Mouse (Mus musculus): Measurements from ENCODE around the gene Pdlim4. TPM values are rescaled to one million over a fixed set of nuclear protein-coding genes. Genes with fewer than 3 reads are reported as not detected.

Gene Pdlim4
- 10 to 100 TPM; 16.1 to 18.7 TPM for total RNA-seq (2021)
- 86.7 and 101 TPM in 2 replicates for polyA plus RNA-seq (2012; rRNA removed)
- long read RNA-seq, transcript Pdlim4-201 (7 exons, 1,182 nt), result major isoform, 14 of 14 reads
- long read RNA-seq, partial matches to known transcripts, result 0 of 14 reads
- long read RNA-seq, other reads (novel, unspliced or antisense), result 0 of 14 reads

DNA sequence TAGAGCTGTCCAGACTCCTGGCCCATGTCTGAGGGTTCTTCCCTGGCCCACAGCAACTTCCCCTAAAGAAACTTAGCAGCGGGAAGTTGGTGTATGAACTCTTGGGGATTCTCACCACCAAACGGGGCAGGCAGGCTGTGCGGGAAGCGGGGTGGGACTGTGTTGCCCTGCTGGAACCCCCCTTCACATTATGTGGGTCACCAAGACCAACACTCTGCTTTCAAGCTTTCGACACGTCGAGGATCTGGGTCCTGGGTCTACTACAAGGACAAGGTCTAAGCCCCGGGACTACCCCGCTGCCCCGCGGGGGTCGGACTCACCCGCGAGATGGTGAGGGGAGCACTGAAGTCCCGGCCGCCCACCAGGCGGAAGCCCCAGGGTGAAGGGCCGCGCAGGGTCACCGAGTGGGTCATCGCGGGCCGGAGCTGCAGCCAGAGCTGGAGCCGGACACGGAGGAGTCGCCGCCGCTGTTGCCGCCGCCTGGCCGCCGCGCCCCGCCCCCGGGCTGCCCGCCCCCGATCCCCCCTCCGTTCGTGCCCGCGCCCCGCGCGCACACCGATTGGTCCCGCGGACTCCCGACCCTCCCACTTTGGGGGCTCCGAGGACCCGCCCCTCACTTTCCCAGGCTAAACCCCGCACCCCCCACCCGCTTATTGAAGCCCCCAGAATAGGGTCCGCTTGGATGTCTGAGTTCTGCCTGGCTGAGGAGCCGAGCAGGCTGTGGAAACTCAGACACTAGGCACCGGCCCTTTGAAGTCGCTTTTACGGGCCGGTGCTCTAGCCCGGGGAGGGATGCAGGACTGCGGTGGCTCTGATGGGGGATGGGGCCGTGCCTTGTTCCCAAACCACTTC, at the start of gene Pdlim4:
Gene Pdlim4 (minus strand): TSS at position 495 of the 852 bp plus-strand sequence.
- peak; percentile 64 for DNase-seq

DNA sequence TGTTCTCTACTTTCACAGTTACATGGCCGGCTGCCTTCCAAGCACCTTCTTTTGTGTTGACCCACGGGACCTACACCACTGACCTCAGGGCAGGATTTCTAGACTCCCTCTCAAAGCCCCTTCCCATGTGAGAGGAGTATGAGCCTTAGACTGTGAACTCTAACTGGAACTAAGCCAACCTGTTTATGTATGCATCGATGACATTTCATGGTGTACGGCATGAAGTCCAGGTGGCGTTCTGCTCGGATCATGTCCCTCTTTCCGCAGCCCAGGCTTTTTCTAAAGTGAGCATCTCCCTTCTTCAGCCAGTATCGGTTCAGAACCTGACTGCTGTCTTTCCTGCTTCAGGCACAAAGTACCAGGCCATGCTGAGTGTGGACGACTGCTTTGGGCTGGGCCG, 48.3 kb upstream of the Pdlim4 start:
- no peak for DNase-seq

DNA sequence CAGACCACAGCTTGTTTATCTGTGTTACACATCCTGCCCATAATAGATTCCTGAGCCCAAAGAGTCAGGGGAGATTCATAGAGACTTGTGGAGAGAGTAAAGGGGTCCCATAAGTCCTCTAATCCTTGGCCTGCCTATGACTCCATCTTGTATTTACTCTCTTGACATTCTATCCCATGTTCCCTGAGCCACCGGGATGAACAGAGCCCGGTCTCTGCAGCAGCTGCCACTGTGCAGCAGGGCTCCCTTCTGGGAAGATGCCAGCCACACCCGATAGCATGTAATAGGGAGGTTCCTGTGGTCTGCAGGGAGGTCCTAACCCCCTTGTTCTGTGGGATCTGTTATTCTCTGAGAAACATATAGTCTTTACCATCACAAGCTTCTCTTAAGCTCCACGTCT, 47.6 kb upstream of the Pdlim4 start:
- no peak for DNase-seq

DNA sequence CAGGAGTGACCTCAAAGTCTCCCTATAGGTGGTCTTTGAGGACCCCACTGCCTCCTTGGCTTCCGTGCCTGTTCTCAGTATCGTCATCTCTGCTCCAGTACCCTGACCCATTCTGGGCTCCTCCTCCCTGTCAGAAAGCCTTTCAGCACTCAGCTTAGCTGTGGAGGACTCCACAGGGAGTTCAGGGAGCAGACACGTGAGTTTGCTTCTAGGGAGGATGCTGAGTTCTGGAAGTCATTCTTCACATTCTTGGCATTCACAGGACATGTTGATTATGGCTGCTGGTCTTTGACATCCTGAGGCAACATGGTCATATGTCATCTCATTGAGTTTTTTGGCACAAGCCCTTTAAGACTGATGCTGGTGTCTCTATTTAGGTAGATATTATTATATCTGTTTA, 47.1 kb upstream of the Pdlim4 start:
- DNase-seq, result no peak

DNA sequence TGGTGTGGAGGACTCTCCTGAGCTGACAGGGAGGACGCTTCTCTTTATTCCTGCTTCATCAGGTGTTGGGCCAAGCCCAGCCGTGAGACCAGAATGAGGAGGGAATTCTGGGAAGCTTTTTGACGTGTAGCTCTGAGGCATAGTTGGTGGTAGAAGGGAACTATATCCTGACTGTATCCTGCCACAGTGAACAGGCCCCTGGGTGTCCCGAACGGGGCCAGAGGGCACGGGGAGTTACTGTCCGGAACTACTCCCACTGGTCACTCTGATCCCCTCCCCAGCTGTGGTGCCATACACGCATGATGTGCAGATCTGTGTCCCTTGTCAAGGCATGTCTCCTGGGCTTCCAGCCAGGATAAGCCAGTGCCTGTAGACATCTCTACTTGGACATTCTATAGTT, 46.5 kb upstream of the Pdlim4 start:
- DNase-seq, result no peak

DNA sequence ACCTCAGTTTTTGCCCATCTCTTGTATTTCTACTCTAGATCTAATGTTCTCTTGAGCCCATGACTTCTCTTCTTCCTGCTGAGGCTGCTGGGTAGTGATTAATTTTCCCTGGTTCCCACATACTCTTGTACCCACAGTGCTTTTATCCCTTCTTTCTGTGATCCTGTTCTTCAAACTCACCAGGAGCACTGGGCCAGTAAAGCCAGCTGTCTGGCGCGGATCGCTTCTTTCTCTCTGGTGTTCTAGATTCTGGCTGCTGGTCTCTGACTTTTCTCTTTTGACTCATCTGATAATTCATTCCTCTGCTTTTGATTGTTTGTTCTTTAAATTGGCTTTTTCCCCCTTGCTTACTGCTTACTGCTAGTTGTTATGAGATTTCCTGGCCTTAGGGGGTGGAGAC, 45.9 kb upstream of the Pdlim4 start:
- DNase-seq, result no peak

DNA sequence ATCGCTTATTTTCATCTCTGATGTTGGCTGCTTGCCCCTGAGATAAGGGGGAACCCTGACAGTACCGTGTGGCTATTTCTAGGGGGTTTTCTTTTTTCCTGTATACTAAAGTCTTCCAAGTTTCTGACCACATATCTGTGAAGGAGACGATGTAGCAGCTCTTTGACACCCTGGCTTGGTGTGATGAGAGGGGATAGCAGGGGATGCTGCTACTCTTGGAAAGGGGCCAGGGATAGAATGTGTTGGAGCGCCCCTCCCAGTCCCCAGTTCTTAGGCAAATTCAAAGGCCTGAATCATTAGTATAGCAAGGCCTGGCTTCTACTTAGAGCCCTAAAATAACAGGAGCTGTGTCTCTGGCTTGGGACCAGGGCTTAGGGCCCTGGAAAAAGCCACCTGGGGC, 44.5 kb upstream of the Pdlim4 start:
- no peak for DNase-seq

DNA sequence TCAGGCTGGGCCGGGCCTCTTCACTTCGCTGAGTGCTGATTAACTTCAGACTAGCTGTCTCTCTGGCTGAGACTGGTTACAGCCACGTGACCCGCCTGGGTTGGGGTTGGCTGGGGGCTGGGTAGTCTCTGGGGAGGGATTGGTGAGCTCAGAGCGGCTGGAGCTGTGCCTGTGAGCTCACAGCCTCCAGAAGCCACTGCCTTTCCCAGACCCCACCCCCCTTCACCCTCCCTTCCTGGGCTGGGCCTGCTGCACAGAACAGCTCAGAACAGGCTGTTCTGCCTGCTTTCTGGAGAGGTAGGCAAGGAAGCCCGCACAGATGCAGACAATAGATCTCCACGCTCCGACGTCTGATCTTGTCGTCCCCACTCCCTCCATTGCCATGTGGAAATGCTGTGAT, 44.1 kb upstream of the Pdlim4 start:
- DNase-seq, result peak; percentile 97

DNA sequence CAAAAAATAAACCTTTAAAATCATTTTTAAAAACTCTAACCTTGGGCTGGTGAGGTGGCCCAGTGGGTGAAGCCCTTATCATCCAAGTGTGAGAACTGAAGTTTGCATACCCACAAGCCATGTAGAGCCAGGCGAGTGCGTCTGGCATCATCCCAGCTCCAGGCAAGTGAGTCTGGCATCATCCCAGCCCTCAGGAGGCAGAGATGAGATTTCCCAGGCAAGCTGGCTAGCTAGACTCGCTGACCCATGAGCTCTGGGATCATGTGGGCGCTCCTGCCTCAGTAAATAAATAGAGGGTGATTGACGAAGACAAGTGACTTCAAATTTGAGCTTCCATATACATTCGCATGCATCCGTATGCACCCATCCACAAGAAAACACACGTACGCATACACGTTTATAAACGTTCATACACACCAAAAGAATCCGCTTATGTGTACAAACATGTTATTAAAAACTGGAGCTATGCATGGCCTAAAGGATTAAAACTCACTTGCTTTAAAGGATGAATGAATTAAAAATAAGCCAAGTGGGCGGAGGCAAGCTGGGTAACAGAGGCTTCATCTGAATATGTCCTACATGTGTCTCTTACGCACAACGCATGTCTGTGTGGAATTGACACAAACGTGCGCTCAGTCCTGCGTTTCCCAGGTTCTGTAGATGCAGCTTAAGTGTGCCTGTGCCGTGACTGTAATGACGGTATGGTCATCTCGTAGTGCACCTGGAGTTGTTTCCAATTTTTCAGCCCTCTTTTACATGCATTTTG, 43.3 kb upstream of the Pdlim4 start:
- DNase-seq, result peak; percentile 48

DNA sequence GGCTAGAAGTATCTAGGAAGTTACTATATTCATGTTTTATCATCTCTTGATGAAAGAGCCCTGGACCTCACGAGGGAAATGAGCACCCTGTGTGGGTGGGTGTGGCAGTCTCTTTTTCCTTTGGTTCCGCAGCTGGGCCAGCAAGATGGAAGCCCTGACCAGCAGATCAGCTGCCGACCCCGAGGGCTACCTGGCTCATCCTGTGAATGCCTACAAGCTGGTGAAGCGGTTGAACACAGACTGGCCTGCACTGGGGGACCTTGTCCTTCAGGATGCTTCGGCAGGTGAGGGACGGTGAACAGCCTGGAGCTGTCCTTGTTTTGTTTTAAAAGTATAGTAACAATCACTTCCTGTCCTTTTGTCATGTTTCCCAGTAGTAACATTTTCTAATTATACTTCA, 42.5 kb upstream of the Pdlim4 start:
- no peak for DNase-seq

DNA sequence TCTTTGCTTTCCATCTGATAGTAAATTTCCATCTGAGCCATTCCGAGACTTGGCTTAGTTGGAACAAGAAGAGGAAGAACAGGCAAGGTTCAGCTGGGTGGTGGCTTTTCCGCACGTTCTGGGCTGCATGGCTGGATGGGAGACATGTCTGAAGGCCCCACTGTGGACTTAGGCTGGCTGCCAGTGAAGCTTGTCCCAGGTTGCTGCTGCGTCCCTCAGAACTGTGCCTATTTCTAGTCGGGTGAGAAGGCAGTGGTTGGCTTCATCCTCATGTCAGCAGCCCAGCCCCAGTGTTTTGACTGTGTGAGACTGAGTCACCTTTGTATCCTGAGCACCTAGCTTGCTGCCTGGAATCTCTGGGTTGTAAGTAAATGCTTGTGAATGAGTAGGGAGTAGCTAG, 40.1 kb upstream of the Pdlim4 start:
- no peak for DNase-seq

DNA sequence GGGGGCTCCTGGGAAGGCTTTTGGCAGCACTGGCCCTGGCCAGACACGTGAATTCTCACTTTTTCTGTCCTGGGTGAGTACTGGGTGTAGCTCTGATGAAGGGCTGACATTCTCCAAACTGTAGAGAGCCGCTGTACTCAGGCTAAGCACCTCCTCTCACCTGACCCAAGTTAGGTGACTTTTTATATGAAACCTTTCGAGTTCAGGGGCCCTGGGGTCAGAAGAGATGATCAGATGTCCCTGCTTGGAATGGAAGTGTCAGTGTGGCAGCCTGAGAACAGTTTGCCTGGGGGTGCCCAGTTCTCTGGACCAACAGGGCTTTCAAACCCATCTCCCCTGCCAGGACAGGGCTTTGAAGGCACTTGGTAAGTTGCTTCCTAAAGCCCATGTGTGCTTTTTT, 39.3 kb upstream of the Pdlim4 start:
- DNase-seq, result no peak

DNA sequence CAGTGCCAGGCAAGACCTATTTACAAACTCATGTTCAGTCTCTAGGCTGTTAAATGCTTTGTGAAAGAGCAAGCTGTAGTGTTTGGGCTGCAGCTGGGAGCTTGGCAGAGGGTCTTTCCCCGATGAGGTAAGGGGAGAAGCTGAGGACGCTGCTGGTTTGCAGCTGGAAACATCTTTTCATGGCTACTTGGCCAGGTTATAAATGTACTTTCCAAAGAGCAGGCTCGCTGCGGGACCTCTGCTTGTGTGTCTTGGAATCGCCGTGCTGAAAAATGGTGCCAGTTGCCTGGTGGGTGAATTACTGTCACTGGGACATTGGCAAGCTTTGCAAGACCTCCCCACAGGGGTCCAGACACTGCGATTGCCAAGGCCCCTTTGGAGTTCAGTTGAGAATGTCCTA, 38.4 kb upstream of the Pdlim4 start:
- DNase-seq, result no peak

DNA sequence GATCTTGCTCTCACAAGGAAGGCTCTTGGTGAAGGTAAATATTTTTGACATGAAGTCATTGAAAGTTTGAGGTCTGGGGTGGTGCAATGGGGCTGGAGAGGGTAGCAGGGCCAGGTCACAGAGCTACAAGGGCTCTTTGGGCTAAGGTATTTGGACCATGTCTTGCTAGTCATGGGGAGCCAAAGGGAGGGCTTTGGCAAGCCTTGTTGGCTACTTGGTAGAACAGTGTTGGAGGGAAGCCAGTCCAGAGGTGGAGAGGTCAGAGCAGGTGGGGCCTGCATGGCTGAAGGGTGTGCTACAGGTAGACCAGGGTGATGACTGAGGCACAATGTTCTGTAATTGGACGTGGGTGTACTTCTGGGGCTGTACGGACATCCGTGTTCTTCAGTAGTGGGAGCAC, 37.9 kb upstream of the Pdlim4 start:
- DNase-seq, result no peak

DNA sequence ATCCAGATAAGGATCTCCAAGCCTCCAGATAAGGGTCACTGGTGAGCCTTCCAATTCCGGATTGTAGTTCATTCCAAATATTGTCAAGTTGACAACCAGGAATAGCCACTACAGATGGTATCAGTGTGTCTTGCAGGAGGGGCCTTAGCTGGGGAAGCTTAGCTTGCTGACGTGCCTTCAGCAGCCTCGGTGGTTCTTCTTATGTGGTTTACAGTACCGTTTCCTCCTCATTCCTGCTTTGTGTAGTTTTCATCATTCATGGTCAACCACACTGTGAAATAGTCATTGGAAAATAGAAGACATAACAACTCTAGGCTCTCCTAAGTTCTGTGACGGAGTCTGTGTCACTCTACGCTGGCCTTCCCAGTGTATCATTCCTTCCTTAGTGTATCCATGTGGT, 36.2 kb upstream of the Pdlim4 start:
- DNase-seq, result no peak

DNA sequence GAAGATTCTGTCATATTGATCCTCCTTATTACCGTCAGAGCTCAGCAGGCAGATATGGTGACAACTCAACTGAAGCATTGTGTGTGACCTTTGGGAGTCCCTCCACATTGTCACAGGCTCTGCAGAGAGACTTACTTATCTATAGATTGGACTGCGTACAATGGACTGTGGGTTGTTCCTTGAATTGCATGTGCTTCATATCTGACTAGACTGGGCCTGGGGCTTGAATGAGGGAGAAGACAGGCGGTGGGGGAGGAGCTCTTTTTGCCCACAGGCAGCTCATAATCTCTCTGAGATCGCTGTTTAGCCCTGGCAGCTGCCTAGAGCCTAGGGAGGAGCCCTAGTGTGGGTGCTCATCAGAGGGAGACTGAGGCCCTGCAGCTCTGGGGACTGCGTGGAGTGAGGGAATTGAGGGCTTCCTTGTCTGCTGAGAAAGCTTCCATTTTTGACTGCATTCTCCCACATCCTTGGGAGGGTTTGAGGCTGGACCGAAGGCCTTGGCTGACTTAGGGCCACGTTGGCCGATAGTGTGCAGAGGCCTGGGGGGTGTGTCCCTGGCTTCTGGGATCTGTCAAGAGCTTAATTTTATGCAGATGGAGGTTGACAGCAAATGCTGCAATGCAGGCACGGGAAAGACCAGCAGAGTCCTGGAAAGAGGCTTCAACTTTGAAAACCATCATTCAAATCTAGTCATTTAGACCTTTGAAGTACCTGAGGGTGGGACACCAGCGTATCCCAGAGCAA, 34.1 kb upstream of the Pdlim4 start:
- no peak for DNase-seq

DNA sequence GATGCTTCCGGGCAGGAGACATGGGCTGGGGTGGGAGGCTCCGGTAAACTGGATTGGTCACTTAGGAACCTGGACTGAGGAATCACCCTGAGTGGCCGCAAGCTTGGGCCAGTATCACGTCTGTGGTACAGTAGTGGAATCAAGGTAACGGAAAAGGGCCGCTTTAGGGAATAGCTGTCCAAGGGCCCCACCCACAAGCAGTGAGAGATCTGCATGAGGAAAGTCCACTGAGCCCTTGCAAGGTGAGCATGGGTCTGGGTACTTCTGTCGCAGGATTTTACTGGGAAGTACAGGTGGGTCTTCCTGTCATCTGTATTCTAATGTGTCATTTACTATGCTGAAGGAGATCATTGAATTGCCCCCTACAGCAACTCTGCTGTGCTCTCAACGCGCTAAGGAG, 32.9 kb upstream of the Pdlim4 start:
- no peak for DNase-seq

DNA sequence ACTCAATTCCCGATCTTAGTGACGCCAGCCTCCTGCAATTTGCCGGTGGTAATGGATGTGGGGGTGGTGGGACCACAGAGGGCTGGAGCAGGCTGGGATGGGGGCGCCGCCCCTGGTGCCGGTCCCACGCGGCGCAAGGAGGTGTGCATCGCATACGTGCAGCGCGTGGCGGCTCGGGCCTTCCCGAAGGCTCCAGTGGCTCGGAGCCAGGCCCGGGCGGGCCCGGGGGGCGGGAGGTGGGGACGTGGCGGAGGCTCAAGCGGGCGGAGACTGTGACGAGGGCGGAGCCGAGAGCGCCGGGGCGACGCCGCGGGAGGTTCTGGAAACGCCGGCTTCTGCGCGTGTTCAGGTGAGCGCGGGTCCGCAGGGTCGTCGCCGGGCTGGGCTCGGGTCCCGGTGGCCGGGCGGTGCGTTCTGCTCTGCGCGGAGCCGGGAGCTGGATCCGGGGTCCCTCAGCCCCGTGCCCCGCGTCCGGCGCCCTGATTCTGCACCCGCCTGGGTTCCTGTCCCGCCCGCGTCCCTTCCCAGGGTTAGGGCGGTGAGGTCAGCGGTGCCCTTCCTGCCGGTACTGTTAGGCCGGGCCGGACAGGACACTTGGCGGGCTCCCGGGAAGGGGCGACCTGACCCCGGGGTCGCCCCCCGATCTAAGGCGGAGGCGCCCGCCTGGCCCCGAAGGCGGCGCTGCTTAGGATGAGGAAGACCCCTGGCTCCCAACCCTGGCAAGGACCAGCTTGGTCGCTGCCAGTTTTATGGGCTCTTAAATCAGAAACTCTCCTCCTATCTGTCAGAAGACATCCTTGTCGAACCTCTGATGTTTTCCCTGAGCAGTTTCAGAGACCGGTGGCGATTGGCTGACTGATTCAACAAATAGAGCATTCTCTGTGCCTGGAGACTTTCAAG, 32.1 kb upstream of the Pdlim4 start:
- peak; percentile 91 for DNase-seq

DNA sequence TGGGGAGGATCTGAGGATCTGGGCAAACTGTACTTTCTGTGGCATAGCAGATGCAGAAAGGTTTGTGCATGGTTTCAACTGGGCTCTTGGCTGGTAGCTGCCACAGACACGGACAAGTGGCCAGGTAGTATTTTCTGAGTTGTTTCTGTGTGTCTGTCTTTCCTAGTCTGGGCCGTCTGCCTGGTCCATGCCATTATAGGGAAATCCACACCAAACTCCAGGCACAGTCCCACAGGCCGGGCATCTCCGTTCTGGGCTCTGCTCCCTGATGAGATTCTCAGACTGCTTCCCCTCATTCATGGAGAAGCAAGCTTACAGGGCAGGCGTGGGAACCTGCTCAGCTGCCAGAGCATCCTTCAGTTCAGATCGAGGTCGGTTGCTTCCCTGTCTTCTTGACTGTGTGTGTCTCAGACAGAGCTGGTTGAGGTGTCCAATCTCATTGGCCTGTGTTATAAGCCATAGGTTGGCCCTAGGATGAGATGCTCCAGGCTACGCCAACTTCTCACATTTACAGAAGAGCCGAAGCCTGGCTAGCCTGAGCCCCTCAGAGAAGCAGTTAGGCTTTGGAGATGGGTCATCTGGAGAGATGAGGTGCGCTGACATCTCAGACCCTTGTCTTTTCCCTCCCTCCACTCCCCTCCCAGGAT, 31.4 kb upstream of the Pdlim4 start, which contains the start of gene P4ha2:
Gene P4ha2 (plus strand): TSS at position 51 of the 647 bp plus-strand sequence.
- no peak for DNase-seq

DNA sequence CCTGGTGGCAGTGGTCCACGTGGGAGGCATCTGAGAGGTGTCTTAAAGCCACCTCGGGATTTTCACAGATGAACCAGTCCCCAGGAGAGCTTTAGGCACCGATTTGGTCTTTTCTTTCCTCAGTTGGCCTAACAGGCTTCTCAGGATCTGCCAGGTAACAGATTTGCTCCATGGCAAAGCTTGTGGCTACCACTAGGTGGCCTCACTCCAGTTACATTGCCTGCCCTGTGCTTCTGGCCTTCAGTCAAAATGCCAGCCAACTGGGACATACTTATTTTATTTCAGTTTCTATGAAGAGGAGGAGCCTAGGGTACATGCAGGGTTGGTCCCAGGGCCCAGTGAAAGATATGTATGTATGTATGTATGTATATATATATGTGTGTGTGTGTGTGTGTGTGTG, 24.2 kb upstream of the Pdlim4 start:
- DNase-seq, result peak; percentile 61

DNA sequence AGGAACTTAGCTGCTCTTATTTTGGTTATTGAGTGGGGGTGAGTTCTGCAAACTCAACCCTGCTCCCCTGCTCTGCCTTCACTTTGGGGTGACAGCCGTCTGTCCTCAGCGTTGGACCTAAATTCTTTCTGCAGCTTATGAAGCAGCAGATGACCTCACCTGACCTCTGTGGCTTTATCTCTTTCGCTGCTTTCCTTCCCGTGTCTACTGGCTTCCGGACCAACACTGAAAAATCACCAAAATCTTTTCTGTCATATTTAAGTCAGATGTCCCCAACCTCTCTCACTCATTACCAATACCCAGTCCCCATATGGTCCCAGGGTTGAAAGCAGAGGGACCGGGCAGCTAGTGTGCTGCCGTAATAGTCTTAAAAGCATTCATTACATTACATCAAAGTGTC, 23.4 kb upstream of the Pdlim4 start:
- no peak for DNase-seq

Data from adrenal gland, adult 2 months (tissue).